27 mouse cellular contexts compared by ENCODE assay signal in the genomic region with DNA sequence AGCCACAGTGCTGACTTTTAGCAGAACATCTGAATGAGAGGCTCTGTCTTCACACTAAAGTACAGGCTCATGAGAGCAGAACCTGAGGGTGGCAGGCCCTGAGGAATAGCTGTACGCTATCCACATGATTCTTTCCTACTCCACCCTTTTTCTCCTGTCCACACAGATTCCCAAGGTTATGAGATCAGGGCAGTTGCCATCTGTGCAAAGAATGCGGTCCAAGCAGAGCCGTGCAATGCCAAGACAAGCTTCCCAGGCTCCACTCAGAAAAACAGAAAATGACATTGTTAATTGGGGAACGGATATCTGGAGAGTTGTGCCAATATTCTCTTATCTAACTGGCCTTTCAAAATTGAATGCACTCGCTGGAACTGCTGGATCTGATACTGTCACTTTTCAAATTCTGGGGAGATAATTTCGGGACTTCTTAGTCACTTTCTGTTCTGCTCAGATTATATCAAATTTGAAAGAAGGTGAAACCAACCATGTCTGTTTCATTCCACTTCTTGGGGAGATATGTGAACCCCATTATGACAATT.
A peak's percentile ranks its signal among the peaks of the same experiment; 100 is the strongest.
DNase-seq lines count a peak whose midpoint lies in the region; ATAC-seq and TF ChIP-seq lines count a peak whose summit lies in the region.
"Had no signal": no experiment of that assay in that cellular context is flagged by ENCODE, and none has a peak within 500 bp of the region (broad histone marks: within the 10 kb centered on the region; RNA-seq: fewer than 3 reads in every experiment).

No protein-coding gene starts in this region.

- no peak for ATAC-seq in hindbrain, postnatal 0 days
- no peak for ATAC-seq in hindbrain, embryonic 16.5 days
- ATAC-seq: forebrain, postnatal 0 days; intestine, postnatal 0 days; midbrain, embryonic 13.5 days had no signal

- no peak overlapping the region for H3K27ac ChIP-seq in hindbrain, postnatal 0 days
- H3K27ac ChIP-seq in hindbrain, embryonic 16.5 days (ENCODE audit: low read depth, low read length), result no peak overlapping the region
- no peak overlapping the region for H3K27ac ChIP-seq in kidney, adult 2 months (ENCODE audit: insufficient read depth, low read depth, low read length)
- H3K27ac ChIP-seq: embryonic facial prominence, embryonic 13.5 days; forebrain, embryonic 10.5 days; heart, embryonic 10.5 days; hindbrain, embryonic 12.5 days; left cerebral cortex, adult 2 months; liver, embryonic 14.5 days; macrophage; midbrain, embryonic 13.5 days; neural tube, embryonic 13.5 days had no signal

- H3K4me3 ChIP-seq in hindbrain, postnatal 0 days (ENCODE audit: low read length), result no peak overlapping the region
- no peak overlapping the region for H3K4me3 ChIP-seq in hindbrain, embryonic 16.5 days (ENCODE audit: low read length)
- H3K4me3 ChIP-seq in kidney, adult 2 months (ENCODE audit: insufficient read depth, low read depth, low read length), result no peak overlapping the region
- H3K4me3 ChIP-seq: embryonic facial prominence, embryonic 13.5 days; forebrain, embryonic 10.5 days; heart, embryonic 10.5 days; hindbrain, embryonic 12.5 days; left cerebral cortex, adult 2 months; midbrain, embryonic 13.5 days; neural tube, embryonic 13.5 days had no signal

- no peak overlapping the region for H3K4me2 ChIP-seq in hindbrain, postnatal 0 days (ENCODE audit: low read depth, low read length)
- no peak overlapping the region for H3K4me2 ChIP-seq in hindbrain, embryonic 16.5 days (ENCODE audit: low read length)
- H3K4me2 ChIP-seq: embryonic facial prominence, embryonic 13.5 days; hindbrain, embryonic 12.5 days; midbrain, embryonic 13.5 days; neural tube, embryonic 13.5 days had no signal

- no peaks in the 10 kb centered on the region for H3K27me3 ChIP-seq in hindbrain, postnatal 0 days (ENCODE audit: insufficient read depth, low read length)
- H3K27me3 ChIP-seq in hindbrain, embryonic 16.5 days (replicated peaks; ENCODE audit: control insufficient read depth, insufficient read depth, low read length), result 0 out of 2 replicates have a peak, but pooled peaks cover 3% of the 10 kb centered on the region
- H3K27me3 ChIP-seq in kidney, adult 2 months (replicated peaks; ENCODE audit: control insufficient read depth, insufficient read depth, low read length), result no peaks in the 10 kb centered on the region
- H3K27me3 ChIP-seq: embryonic facial prominence, embryonic 13.5 days; hindbrain, embryonic 12.5 days; midbrain, embryonic 13.5 days; neural tube, embryonic 13.5 days had no signal

- no peak for TF ChIP-seq CTCF in hindbrain, postnatal 0 days (IDR thresholded peaks at IDR 0.05; ENCODE audit: low read depth)
- TF ChIP-seq CTCF in kidney, adult 2 months (conservative IDR thresholded peaks at IDR 0.05; ENCODE audit: insufficient read depth, insufficient read length, low read depth, low read length), result no peak

- no peak overlapping the region for H3K9ac ChIP-seq in hindbrain, postnatal 0 days (replicated peaks; ENCODE audit: low read length)
- no peak overlapping the region for H3K9ac ChIP-seq in hindbrain, embryonic 16.5 days (ENCODE audit: low read depth, low read length)
- H3K9ac ChIP-seq: embryonic facial prominence, embryonic 13.5 days; forebrain, postnatal 0 days; hindbrain, embryonic 12.5 days; liver, embryonic 14.5 days; midbrain, embryonic 13.5 days; neural tube, embryonic 13.5 days had no signal

- TF ChIP-seq POLR2A in kidney, adult 2 months (IDR thresholded peaks at IDR 0.05; ENCODE audit: low read depth, low read length), result no peak

- H3K9me3 ChIP-seq in hindbrain, postnatal 0 days (ENCODE audit: low read length), result no peaks in the 10 kb centered on the region
- H3K9me3 ChIP-seq in hindbrain, embryonic 16.5 days (ENCODE audit: control insufficient read depth, low read length), result no peaks in the 10 kb centered on the region
- H3K9me3 ChIP-seq: embryonic facial prominence, embryonic 13.5 days; forebrain, embryonic 10.5 days; heart, embryonic 10.5 days; hindbrain, embryonic 12.5 days; midbrain, embryonic 13.5 days; neural tube, embryonic 13.5 days had no signal

- H3K36me3 ChIP-seq in hindbrain, postnatal 0 days (ENCODE audit: insufficient read depth, low read length), result no peaks in the 10 kb centered on the region
- no peaks in the 10 kb centered on the region for H3K36me3 ChIP-seq in hindbrain, embryonic 16.5 days (ENCODE audit: control insufficient read depth, insufficient read depth, low read length)
- H3K36me3 ChIP-seq in kidney, adult 2 months (ENCODE audit: control insufficient read depth, insufficient read depth, low read length), result no peaks in the 10 kb centered on the region
- H3K36me3 ChIP-seq: embryonic facial prominence, embryonic 13.5 days; forebrain, embryonic 10.5 days; heart, embryonic 10.5 days; hindbrain, embryonic 12.5 days; midbrain, embryonic 13.5 days; neural tube, embryonic 13.5 days had no signal

- WGBS in hindbrain, postnatal 0 days, result 55% methylated on average over 6 of the region's 6 CpGs
- WGBS in hindbrain, embryonic 16.5 days, result 61% methylated on average over 6 of the region's 6 CpGs
- WGBS in kidney, adult 2 months, result 70% methylated on average over 6 of the region's 6 CpGs

- peak; percentile 23 for DNase-seq in hindbrain, postnatal 0 days (ENCODE audit: low spot score)
- DNase-seq in Muller cell, postnatal 12 days (ENCODE audit: inconsistent ontology term), result peak; percentile 70
- peak; percentile 49 to 54 for DNase-seq in cerebellum, adult 18-20 months
- DNase-seq in cerebellum, postnatal 10 days, result peak; percentile 84 to 87
- no peak for DNase-seq in thymus, postnatal 36 days
- no peak for DNase-seq in kidney, adult 2 months
- no peak for DNase-seq in adrenal gland, postnatal 36 days
- DNase-seq: adrenal gland, adult 8-10 months; forebrain, postnatal 0 days; gastrocnemius, postnatal 10 days; heart, postnatal 36 days; kidney, postnatal 25 days; liver; lung, adult 2 months; lung, postnatal 10 days; thymus, postnatal 25 days had no signal

- no peaks in the 10 kb centered on the region for H3K4me1 ChIP-seq in hindbrain, postnatal 0 days (ENCODE audit: insufficient read depth, low read length)
- no peaks in the 10 kb centered on the region for H3K4me1 ChIP-seq in hindbrain, embryonic 16.5 days (ENCODE audit: control insufficient read depth, insufficient read depth, low read depth, low read length)
- H3K4me1 ChIP-seq in kidney, adult 2 months (ENCODE audit: control insufficient read depth, insufficient read depth, low read length), result no peaks in the 10 kb centered on the region
- H3K4me1 ChIP-seq: embryonic facial prominence, embryonic 13.5 days; heart, embryonic 10.5 days; hindbrain, embryonic 12.5 days; midbrain, embryonic 13.5 days; neural tube, embryonic 13.5 days had no signal

Comparison
In these comparisons a context has a peak if more than half of its experiments do, and no peak if none do; other contexts are left out.
1. DNase-seq: peak in hindbrain, postnatal 0 days (single experiment), Muller cell, postnatal 12 days (single experiment), cerebellum, adult 18-20 months (2 of 2) and cerebellum, postnatal 10 days (2 of 2); none in thymus, postnatal 36 days (0 of 2), kidney, adult 2 months (single experiment) and adrenal gland, postnatal 36 days (0 of 2).